Mouse (Mus musculus) forelimb bud, embryonic 11.5 days (tissue): ENCODE results near the gene Ehbp1.
A peak's percentile ranks its signal among the peaks of the same experiment; 100 is the strongest.

Source experiments
- DNase-seq: peaks from one replicate; pipeline ENCODE4 v3.0.0-alpha.2; 2012; ENCODE audit warnings: low read depth, low spot score

Ehbp1 gene

GRCm38 (mm10) chr11:22198406-22198805 lies 143.7 kb downstream of the Ehbp1 start:
- no peak for DNase-seq

GRCm38 (mm10) chr11:22197935-22198334 lies 144.2 kb downstream of the Ehbp1 start:
- DNase-seq: no peak

- DNase-seq: peak; percentile 49
Measured at GRCm38 (mm10) chr11:22196776-22197175, 145.3 kb downstream of the Ehbp1 start.

GRCm38 (mm10) chr11:22194607-22195006 lies 147.5 kb downstream of the Ehbp1 start:
- no peak for DNase-seq

- DNase-seq: no peak
Measured at GRCm38 (mm10) chr11:22190576-22190975, 151.5 kb downstream of the Ehbp1 start.

GRCm38 (mm10) chr11:22189970-22190369 lies 152.1 kb downstream of the Ehbp1 start:
- DNase-seq: no peak

- DNase-seq: no peak
Measured at GRCm38 (mm10) chr11:22181530-22182501, 160.3 kb downstream of the Ehbp1 start.

GRCm38 (mm10) chr11:22180146-22180545 lies 161.9 kb downstream of the Ehbp1 start:
- no peak for DNase-seq

GRCm38 (mm10) chr11:22178569-22178968 lies 163.5 kb downstream of the Ehbp1 start:
- no peak for DNase-seq

GRCm38 (mm10) chr11:22174311-22174710 lies 167.8 kb downstream of the Ehbp1 start:
- DNase-seq: no peak

- DNase-seq: no peak
Measured at GRCm38 (mm10) chr11:22170962-22171638, 171.0 kb downstream of the Ehbp1 start.

- no peak for DNase-seq
Measured at GRCm38 (mm10) chr11:22157882-22158281, 184.2 kb downstream of the Ehbp1 start.

GRCm38 (mm10) chr11:22156182-22156581 lies 185.9 kb downstream of the Ehbp1 start:
- no peak for DNase-seq

GRCm38 (mm10) chr11:22155366-22156095 lies 186.6 kb downstream of the Ehbp1 start:
- no peak for DNase-seq

- peak; percentile 2 for DNase-seq
Measured at GRCm38 (mm10) chr11:22154501-22155294, 187.4 kb downstream of the Ehbp1 start.

GRCm38 (mm10) chr11:22140737-22141136 lies 201.4 kb downstream of the Ehbp1 start:
- no peak for DNase-seq

- no peak for DNase-seq
Measured at GRCm38 (mm10) chr11:22138466-22138865, 203.6 kb downstream of the Ehbp1 start.

- DNase-seq: no peak
Measured at GRCm38 (mm10) chr11:22125188-22125587, 216.9 kb downstream of the Ehbp1 start.

GRCm38 (mm10) chr11:22118853-22119252 lies 223.2 kb downstream of the Ehbp1 start:
- no peak for DNase-seq

- DNase-seq: no peak
Measured at GRCm38 (mm10) chr11:22112161-22112560, 229.9 kb downstream of the Ehbp1 start.

GRCm38 (mm10) chr11:22089346-22089745 lies 252.7 kb downstream of the Ehbp1 start:
- no peak for DNase-seq
